Mouse (Mus musculus): ENCODE measurements around the gene Crtc1.

Gene Crtc1

DNA sequence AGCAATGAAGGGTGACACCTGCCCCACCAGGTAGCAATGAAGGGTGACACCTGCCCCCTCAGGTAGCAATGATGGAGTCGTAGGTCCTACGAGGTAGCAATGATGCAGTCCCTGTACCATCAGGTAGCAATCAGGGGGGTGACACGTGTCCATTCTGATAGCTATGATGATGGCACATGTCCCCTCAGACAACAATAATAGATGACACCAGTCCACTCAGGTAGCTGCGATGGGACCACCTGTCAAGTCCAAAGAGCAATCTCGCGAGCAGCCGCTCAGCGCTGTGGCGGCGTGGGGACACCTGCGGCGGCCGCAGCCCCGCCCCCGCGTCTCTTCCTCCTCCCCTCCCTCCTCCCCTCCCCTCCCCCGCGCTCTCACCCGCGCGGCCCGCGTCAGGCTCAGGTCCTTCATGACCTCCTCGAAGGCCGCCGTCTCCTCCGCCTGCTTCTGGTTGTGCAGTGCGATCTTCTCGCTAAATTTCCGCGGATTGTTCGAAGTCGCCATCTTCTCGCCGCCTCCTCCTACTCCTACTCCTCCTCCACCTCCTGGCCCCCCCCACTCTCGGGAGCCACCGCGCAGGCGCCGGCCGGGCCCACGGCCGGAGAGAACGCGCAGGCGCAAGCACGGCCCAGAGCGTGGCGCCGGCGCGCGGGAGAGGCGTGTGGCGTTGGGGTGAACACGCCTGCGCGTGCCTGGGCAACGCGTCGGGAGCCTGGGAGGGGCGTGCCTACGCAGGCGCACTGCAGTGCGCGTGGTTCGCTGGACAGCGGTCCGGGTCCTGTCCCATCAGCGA is at the start of gene Crtc1:
Crtc1 (minus strand) TSS at position 525 of the 793 bp plus-strand sequence.
- peak; percentile 93 for DNase-seq (ENCODE audit: low read depth, low spot score)

DNA sequence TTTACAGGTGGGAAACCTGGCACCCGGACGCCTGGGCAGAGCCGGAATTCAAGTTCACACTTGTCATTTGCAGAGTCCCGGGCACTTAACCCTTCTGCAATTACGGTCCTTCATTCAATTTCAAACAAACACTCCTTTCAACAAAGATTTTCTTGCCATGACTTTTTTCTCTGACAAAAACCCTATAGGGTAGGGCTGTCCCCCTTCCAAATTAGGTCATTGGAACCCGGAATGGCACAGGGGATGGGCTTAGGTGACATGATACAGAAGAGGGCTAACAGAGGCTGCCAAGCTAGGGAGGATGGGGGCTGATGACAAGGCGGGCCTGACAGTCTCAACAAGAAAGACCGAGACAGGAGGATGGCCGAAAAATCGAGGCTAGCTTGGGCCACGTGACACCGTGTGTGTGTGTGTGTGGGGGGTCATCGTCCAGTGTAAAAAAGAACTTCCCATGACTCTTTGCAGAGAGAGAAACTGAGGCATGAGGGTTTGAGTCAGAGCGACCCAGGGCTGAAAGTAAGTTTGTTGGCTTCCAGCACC is 49.6 kb upstream of the Crtc1 start:
- DNase-seq (ENCODE audit: low read depth, low spot score): no peak

DNA sequence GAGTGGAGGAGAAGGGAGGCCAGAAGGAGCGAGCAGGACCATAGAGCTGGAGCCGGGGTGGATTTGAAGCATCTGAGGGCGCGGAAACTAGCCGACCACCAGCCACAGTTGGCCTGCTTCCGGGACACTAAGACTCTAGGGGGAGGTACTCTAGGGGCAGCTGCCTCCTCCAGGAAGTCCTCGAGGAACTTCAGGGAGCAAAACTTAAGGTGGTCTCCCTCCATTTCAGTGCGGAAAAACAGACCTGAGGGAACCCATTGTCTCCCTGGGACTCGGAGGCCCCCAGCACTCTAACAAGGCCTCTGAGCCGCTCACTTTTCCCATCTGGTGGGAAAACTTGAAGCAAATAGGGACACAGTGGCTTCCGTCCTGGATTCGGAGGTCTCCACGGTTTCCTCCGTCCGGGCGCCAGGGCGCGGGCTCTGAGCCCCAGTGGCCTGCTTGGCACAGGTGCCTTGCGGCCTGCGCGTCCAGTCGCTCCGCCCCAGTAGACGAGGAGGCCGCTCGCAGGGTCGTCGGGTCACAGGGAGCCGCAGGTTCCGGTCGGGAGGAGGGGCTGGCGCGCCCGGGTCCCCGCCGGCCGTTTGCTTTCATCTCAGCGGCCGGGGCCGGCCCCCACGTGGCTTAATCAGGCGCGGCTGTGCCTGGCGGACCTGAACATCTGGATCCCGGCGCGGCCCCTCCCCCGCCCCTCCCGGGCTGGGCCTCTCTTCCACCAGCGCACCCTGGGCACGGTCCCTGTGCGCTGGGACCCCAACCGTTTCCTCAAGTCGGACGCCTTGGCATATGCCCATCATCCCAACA is 48.8 kb upstream of the Crtc1 start:
- no peak for DNase-seq (ENCODE audit: low read depth, low spot score)

- no peak for DNase-seq (ENCODE audit: low read depth, low spot score)
Measured at GRCm38 (mm10) chr8:70486941-70487520, 47.7 kb upstream of the Crtc1 start, which contains the start of gene Tmem59l. TSS of gene Tmem59l (minus strand) at chr8:70487358.

- no peak for DNase-seq (ENCODE audit: low read depth, low spot score)
Measured at GRCm38 (mm10) chr8:70486191-70486681, 46.9 kb upstream of the Crtc1 start.

DNA sequence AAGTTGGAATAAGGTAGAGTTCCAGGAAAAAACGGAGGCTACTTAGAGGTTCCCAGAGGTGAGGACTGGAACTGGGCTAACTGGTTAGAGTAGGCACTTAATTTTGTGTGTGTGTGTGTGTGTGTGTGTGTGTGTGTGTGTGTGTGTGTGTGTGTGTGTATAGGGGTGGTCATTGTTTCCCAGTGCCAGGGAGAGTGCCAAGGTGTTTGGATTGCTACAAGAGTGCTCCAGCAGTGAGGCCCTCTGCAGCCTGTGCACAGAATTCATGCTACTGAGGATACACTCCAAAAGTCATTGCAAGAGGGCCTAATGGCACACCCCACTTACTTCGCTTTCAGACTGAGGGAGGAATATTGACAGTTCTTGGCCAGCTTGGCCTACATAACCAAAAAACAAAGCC is 43.6 kb upstream of the Crtc1 start:
- no peak for DNase-seq (ENCODE audit: low read depth, low spot score)

GRCm38 (mm10) chr8:70481908-70482307 is 42.5 kb upstream of the Crtc1 start:
- no peak for DNase-seq (ENCODE audit: low read depth, low spot score)

GRCm38 (mm10) chr8:70477269-70477982 is 38.0 kb upstream of the Crtc1 start:
- DNase-seq (ENCODE audit: low read depth, low spot score): no peak

- peak; percentile 81 for DNase-seq (ENCODE audit: low read depth, low spot score)
Measured at GRCm38 (mm10) chr8:70476333-70477268, 37.2 kb upstream of the Crtc1 start, which contains the start of gene Klhl26. TSS of gene Klhl26 (minus strand) at chr8:70476968.

DNA sequence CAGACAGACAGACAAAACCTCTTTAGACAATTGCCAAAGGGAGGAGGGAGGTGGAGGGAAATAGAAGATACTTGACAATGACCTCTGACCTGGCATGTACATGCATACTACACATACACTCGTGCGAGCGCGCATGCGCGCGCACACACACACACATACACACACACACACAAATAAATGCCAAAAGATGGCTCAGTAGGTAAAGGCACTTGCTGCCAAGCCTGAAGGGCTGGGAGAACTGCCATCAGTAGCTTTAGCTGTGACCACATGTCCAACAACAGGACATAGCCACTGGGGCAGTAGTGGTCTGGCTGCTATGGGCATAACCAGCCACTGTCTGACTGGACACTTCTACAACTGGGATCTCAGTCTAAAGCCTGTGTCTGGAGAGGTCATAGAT is 32.5 kb upstream of the Crtc1 start:
- no peak for DNase-seq (ENCODE audit: low read depth, low spot score)

- DNase-seq (ENCODE audit: low read depth, low spot score): no peak
Measured at GRCm38 (mm10) chr8:70469938-70470337, 30.6 kb upstream of the Crtc1 start.

- no peak for DNase-seq (ENCODE audit: low read depth, low spot score)
Measured at GRCm38 (mm10) chr8:70469295-70469916, 30.0 kb upstream of the Crtc1 start.

DNA sequence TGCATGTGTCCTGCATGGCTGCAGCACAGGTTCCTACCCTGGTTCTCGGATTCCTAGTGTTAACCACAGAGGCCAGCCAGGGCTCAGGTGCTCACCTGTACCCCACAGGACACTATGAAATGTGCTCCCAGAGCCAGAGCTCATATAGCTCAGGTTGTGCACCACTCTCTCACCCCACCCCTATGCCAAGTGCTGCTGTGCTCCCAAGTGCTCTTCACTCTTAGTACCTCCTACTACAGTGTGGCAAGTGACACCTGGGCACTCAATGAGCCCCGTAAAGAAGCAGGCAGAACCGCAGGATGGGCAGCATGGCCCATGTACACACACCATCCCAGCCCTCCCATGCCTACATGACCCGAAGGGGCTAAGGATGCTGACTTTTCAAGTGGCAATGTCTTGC is 29.4 kb upstream of the Crtc1 start:
- DNase-seq (ENCODE audit: low read depth, low spot score): no peak

GRCm38 (mm10) chr8:70467907-70468306 is 28.5 kb upstream of the Crtc1 start:
- DNase-seq (ENCODE audit: low read depth, low spot score): no peak

DNA sequence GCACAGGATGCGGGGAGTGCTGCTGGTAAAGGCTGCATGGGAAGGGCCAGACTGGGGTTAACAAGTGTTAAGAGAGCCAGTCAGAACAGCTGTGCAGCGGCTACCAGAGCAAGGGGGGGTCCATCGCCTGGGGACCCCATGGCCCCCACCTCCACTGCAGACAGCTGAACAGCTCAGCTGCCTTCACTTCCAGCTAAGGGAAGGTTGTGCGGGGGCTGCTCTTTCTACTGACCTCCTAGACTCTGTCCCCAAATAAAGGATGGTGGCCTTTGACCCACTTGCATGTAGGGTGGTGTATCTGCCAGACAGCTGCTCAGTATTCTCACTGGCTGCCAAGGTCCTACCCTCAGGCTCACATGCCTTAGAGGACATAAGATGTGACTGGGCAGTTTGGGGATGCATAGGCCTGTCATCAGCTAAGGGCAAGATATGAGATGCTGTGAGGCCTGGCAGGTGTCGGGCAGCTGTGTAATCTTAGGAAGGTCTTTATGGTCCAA is 27.9 kb upstream of the Crtc1 start:
- DNase-seq (ENCODE audit: low read depth, low spot score): no peak

DNA sequence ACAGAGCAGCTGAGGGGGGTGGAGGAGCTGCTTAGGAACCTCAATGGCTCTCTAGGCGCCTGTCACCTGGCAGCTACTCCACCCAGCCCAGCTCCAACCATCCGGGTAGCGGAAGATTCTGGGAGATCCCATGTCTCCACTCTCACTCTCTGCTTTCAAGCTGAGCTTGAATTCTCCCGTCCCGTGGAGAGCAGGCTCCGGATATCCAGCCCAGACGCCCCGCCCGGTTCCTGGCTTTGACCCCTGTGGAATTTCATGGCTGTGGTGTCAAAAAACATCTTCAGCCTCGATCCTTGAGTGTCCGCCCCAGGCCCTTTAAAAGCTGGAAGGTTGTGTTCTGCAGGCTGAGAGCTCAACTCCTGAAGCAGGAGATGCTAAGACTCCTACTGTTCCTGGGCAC is 27.4 kb upstream of the Crtc1 start:
- DNase-seq (ENCODE audit: low read depth, low spot score): no peak

DNA sequence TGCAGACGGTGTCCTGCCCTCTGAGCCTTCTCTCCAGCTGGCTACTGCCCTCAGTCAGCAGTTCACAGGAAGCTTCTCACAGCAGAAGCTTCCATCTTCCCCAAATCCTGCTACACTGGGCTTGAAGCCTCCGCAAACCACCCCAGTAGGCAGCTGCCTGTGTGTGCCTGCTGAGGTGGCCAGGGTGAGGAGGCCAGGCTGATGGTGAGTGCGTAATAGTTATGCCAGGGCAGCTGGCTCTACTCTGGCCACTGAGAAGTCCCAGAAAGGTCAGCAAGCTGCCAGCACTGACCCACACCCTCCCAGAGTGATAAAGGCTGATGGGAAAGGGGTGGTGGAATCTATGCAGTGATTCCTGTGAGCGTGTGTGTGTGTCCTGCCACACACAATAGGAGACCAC is 26.9 kb upstream of the Crtc1 start:
- DNase-seq (ENCODE audit: low read depth, low spot score): no peak

GRCm38 (mm10) chr8:70465701-70466100 is 26.3 kb upstream of the Crtc1 start:
- no peak for DNase-seq (ENCODE audit: low read depth, low spot score)

GRCm38 (mm10) chr8:70464162-70464561 is 24.8 kb upstream of the Crtc1 start:
- no peak for DNase-seq (ENCODE audit: low read depth, low spot score)

Data from brain, embryonic 18.5 days (tissue).